Mouse (Mus musculus) embryonic fibroblast, embryonic 13.5 days (primary cell): ENCODE results near the gene Krit1. TPM values are rescaled to one million over a fixed set of nuclear protein-coding genes. Genes with fewer than 3 reads are reported as not detected.
A peak's percentile ranks its signal among the peaks of the same experiment; 100 is the strongest.
"Not testable (repeated sequence)": the region's sequence is repeated elsewhere in the genome, so short reads cannot be mapped to it uniquely, and the experiment has no call there.

Experiments
- H3K27ac ChIP-seq: 2 replicates; pipeline ENCODE4 v1.5.1; 2012; ENCODE audit warnings: low read length, control low read depth, inconsistent platforms; ENCODE audit not compliant: insufficient read depth
- H3K4me1 ChIP-seq: 2 replicates; pipeline ENCODE4 v1.6.1; 2011; ENCODE audit warnings: low read length; ENCODE audit not compliant: control insufficient read depth, insufficient read depth
- H3K4me3 ChIP-seq: 2 replicates; pipeline ENCODE4 v1.5.1; 2011; ENCODE audit warnings: mild to moderate bottlenecking, control low read depth, low read length; ENCODE audit not compliant: insufficient read depth
- CTCF ChIP-seq: IDR thresholded peaks from 2 replicates; pipeline ENCODE4 v1.5.1; 2011; ENCODE audit warnings: mild to moderate bottlenecking, control low read depth, low read length, moderate library complexity, borderline replicate concordance; ENCODE audit not compliant: insufficient read depth
- POLR2A ChIP-seq: IDR thresholded peaks from 2 replicates; pipeline ENCODE4 v1.6.1; 2011; ENCODE audit warnings: low read depth, mild to moderate bottlenecking, control low read depth, low read length, moderate library complexity
- polyA plus RNA-seq: library from polyadenylated mRNA; stranded (reverse); fragments of >200 nt; gene quantifications from 2 replicates; pipeline ENCODE4 v1.2.4, GENCODE M21; 2011; ENCODE audit warnings: low read depth; ENCODE audit not compliant: missing spikeins, insufficient read length

The Krit1 gene
- polyA plus RNA-seq, 1 experiment, result 68.8 TPM

GRCm38 (mm10) chr5:3873485-3873884 lies 70.5 kb downstream of the Krit1 start:
- no peaks in the 10 kb centered on the region for H3K4me1 ChIP-seq
- no peak overlapping the region for H3K27ac ChIP-seq
- TF ChIP-seq POLR2A (no peak), CTCF (no peak)
- H3K4me3 ChIP-seq, result no peak overlapping the region

DNA sequence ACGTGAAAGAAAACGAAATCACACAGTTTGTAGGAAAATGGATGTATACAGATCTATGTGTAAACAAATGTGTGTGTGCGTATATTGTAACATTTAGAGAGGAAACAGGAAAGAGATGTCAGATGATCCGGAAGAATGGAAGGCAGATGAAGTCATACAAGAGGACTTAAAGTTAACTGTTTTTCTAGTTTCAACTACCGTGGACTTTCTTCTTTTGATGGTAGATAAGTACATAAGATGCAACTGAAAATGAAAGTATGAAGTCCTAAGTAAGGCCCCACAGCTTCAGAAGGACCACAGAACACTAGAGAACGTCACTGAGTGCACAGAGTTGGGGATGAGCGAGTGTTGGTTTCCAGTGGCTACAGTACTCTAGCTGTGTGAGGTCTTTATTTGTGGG lies 83.9 kb downstream of the Krit1 start:
- H3K4me3 ChIP-seq, H3K4me1 ChIP-seq: not testable (repeated sequence)

GRCm38 (mm10) chr5:3889201-3889600 lies 86.2 kb downstream of the Krit1 start:
- H3K4me1 ChIP-seq, result no peaks in the 10 kb centered on the region
- TF ChIP-seq CTCF, result no peak
- TF ChIP-seq POLR2A, result no peak

More for the DNA sequence above, 83.9 kb downstream of the Krit1 start:
- H3K27ac ChIP-seq, result not testable (repeated sequence)

DNA sequence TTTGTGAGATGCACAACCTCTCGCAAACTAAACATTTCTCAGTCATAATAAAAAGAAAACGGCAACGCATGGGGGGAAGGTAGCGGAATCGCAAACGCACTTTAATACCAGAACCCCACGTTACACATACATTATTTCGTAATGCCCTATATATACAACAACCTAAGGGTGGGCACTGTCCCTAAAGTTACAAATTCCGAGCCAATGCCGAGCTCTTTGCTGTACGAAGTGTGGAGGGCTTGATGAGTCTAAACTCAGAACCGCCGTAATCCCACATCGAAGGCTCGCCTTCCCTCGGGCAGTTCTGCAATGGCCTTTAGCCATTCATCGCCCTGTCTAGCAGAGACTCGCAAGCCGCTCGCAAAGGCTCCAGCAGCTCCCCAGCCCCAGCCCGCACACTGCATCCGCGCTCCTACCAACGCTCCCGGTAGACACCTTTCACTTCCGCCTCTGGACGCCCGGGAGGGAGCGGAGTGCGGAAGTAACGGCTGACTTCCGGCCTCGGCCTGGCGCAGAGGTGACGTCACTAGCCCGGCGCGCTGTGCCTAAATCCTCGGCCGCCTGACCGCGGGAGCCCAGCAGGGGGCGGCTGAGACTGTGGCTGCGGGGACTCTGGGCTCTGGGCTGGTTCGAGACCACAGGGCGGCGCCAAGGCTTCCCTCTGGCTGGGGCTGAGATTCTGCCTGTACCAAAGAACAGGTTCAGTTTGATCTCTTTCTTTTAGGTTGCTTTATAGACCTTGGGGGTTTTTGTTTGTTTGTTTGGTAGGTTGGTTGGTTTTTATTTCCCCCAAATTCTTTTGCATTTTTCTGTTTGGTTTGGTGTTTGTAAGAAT lies 90.7 kb downstream of the Krit1 start, which contains the start of gene Mterf1a:
Gene Mterf1a, minus strand, starts transcription at position 475 of the 835 bp plus-strand sequence.
- peak within 1 kb of the TSS; percentile 66 for H3K4me3 ChIP-seq
- not testable (repeated sequence) for H3K27ac ChIP-seq, H3K4me1 ChIP-seq

More at GRCm38 (mm10) chr5:3889201-3889600, 86.2 kb downstream of the Krit1 start:
- Histone ChIP-seq H3K4me3 (no peak overlapping the region), H3K27ac (no peak overlapping the region)

DNA sequence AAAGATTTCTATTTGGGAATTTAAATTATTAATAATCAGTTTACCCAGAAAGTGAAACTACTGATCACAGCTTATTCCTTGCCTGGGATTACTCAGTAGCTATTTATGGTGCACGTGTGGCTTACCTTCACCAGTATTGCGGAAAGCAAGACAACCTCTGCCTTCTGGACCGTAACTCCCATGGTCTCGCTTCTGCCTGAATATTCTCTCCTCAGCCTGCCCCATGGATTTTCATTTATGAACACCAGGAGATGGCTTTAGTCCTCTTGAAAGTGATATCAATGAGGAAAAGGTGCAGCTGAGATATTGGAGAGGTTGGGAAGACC lies 91.3 kb downstream of the Krit1 start:
- H3K4me3 ChIP-seq, H3K4me1 ChIP-seq, H3K27ac ChIP-seq: not testable (repeated sequence)

Other genes starting within 250 kb of the Krit1 start
- 8.0 and 10.8 TPM in 2 replicates for gene 1700109H08Rik, start 231.6 kb upstream of the Krit1 start, polyA plus RNA-seq
- gene Pex1, start 207.1 kb upstream of the Krit1 start, polyA plus RNA-seq, result 10.5 and 13.1 TPM in 2 replicates
- 5.9 and 6.6 TPM in 2 replicates for gene Rbm48, start 206.6 kb upstream of the Krit1 start, polyA plus RNA-seq
- not detected in 2 replicates for gene Tmbim7, start 152.0 kb upstream of the Krit1 start, polyA plus RNA-seq
- gene Gatad1, start 146.0 kb upstream of the Krit1 start, polyA plus RNA-seq, result 163 and 176 TPM in 2 replicates
- gene Ankib1, start 259 bp upstream of the Krit1 start, polyA plus RNA-seq, result 48.9 and 52.0 TPM in 2 replicates
- gene Lrrd1, start 42.0 kb downstream of the Krit1 start, polyA plus RNA-seq, result not detected in 2 replicates
- 4.4 and 6.4 TPM in 2 replicates for gene Mterf1a, start 90.7 kb downstream of the Krit1 start, polyA plus RNA-seq
- 31.1 and 36.0 TPM in 2 replicates for gene Akap9, start 124.9 kb downstream of the Krit1 start, polyA plus RNA-seq